Mouse (Mus musculus) ES-E14 (cell line): ENCODE results near the gene Cacna1e.

ENCODE experiments used
- HCFC1 ChIP-seq: IDR thresholded peaks from 2 replicates; pipeline ENCODE4 v1.6.1; 2012; ENCODE audit warnings: low read length, inconsistent platforms, borderline replicate concordance; ENCODE audit not compliant: insufficient read depth
- ZNF384 ChIP-seq: IDR thresholded peaks from 2 replicates; pipeline ENCODE4 v1.6.1; 2012; ENCODE audit warnings: low read depth, low read length, inconsistent platforms

- TF ChIP-seq HCFC1 (no peak), ZNF384 (no peak)
Measured at GRCm38 (mm10) chr1:154885207-154885548, 877 bp upstream of the Cacna1e start.
